Mouse (Mus musculus): Measurements from ENCODE around the gene Igll1.
A peak's percentile ranks its signal among the peaks of the same experiment; 100 is the strongest.

Gene Igll1

DNA sequence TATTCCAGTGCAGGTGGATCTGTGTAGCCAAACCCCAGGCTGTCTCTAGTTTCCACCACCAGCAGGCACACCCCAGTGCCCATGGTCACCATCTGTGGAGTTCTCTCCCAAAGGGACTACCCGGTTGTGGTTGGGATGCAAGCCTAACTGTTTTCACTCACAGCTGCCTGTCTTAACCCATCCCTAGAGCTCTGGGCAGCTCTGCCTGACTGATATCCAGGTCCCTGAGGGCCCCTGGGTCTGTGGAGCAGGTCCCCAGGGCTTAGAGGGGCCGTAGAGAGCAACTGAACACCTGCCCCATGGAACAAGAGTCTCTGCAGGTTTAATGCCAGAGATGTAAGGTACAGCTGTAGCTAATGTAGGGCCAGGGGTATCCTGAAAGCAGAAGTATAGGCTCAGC is at the start of gene Igll1:
Gene Igll1 (minus strand): TSS at position 8 of the 400 bp plus-strand sequence.
- DNase-seq, result peak; percentile 2

DNA sequence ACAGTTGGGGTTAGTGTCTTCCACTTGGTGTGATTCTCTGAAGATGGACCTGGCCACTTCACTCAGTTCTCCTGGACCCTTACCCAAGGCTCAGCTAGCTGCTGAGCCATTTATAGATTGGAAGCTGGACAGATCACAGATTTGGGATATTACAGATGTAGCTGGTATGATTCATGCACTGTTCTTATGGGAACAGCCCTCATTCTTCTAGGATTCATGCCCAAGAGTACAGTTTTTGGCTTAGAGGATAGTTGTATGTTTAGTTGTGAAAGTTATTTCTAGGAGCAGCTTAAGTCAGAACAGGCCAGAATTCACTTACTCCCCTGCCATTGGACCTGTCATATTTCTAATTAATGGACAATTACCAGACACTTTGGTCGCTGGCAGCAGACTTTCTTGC is 49.7 kb upstream of the Igll1 start:
- DNase-seq, result no peak

DNA sequence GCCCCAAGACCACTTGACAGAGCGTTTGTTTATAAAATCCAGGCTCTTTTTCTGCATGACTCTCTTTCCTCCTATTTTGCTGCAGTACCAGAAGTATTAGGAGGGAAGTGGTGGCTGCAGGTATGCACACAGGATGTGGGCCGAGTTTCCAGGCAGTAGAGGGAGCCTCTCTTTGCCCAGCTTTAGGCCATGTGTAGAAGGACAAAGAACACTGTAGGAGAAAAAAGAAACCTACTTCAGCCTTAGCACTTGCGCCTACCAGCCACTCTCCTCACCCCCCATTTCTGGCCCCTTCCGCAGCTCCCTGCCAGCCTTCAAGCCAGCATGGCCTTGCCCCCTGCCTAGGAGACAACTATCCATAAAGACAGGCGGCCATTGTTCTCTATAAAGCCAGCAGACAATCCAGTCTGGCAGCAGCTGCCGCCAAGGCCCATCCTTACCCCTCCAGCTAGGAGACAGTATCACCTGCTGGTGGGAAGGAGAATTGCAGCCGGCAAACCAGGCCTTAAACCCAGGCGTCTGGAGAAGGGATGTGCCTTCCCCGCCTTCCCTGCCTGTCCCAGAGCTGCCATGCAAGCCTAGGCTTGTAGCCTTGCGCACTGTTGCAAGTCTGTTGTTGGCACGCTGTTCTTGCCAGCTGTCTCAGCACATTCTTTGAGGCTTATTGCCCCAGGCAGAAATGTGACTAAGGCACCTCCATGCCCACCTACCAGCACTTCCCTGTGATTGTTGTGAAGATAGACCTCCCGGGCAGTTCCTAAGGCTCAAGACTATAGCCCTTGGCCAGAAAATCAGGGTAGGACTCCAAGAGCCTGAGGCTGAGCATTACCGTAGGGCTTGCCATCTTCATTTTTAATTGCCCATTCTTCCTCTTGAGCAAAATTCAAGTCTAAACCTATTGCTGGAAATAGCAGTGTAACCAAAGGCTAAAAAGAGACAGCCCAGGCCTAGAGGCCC is 48.1 kb upstream of the Igll1 start:
- DNase-seq, result peak; percentile 79

GRCm38 (mm10) chr16:16907799-16908198 is 44.0 kb upstream of the Igll1 start:
- DNase-seq, result peak; percentile 73

DNA sequence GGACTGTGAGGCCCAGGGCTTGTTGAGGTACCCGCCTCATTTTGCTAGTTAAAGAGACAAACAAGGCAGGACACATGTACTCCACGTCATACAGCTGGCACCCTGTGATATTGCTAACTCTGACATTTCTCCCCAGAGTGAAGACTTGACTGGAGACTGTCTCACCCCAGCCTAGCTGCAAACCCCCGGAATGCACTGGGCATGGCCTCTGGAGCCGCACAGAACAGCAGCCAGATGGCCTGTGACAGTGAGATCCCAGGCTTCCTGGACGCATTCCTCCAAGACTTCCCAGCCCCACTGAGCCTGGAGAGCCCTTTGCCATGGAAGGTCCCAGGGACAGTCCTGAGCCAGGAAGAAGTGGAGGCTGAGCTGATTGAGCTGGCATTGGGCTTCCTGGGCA is 39.4 kb upstream of the Igll1 start:
- DNase-seq, result no peak

GRCm38 (mm10) chr16:16902329-16902728 is 38.5 kb upstream of the Igll1 start:
- no peak for DNase-seq

DNA sequence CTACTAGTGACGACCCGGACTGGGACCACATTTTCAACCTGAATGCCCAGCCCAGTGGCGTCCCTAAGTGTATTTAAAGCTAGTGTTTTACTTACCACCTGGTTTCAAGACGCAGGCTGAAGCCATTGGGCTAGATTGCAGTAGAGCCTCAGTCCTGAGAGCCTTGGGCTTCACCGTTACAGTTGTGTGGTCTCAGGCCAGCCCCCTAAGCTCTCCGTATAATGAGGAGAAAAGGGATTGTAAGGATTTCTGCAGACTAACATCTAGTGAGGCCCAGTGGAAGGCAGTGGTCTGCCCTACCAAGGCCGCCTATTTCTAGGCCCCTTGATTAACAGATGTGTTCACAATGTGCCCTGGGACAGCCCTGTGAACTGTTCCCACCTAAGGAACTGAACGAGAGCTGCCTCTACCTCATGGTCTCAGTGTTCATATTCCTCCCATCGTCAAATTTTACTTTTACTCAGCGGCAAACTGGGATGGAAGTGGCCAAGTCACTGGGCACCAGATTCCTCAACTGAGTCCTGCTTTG is 33.3 kb upstream of the Igll1 start:
- no peak for DNase-seq

- DNase-seq, result peak; percentile 97
These were observed 32.7 kb upstream of the Igll1 start, which contains the start of gene Ppm1f for GRCm38 (mm10) chr16:16896382-16897055. Gene Ppm1f, plus strand, starts transcription at chr16:16896469.

- DNase-seq, result no peak
These were observed 32.2 kb upstream of the Igll1 start for GRCm38 (mm10) chr16:16896015-16896381.

- no peak for DNase-seq
These were observed 28.6 kb upstream of the Igll1 start for GRCm38 (mm10) chr16:16892366-16892765.

DNA sequence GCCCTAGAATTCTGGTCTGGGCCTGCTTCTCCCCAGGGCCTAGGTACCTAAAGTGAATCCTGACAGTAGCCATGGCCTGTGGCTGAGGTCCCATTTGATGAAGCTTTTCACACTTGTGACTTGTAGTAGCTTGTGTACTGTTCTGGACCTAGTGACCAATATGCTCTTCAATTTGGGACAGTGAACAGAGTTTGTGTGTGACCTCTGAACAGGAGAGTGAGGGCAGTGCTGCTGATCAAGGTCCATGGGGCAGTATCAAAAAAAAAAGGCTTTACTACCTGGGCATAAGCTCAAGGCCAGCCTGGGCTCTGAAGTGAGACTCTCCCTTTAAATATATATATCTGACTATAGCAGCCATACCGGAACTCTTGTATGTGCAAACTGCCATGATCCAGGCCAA is 24.6 kb upstream of the Igll1 start:
- DNase-seq, result no peak

- no peak for DNase-seq
These were observed 15.2 kb upstream of the Igll1 start for GRCm38 (mm10) chr16:16879025-16879424.

GRCm38 (mm10) chr16:16870617-16871331 is 7.0 kb upstream of the Igll1 start, which contains the start of the genes Top3b and Vpreb1:
Gene Top3b, plus strand, starts transcription at chr16:16870736.
Gene Vpreb1, minus strand, starts transcription at chr16:16870843.
- peak; percentile 86 for DNase-seq

DNA sequence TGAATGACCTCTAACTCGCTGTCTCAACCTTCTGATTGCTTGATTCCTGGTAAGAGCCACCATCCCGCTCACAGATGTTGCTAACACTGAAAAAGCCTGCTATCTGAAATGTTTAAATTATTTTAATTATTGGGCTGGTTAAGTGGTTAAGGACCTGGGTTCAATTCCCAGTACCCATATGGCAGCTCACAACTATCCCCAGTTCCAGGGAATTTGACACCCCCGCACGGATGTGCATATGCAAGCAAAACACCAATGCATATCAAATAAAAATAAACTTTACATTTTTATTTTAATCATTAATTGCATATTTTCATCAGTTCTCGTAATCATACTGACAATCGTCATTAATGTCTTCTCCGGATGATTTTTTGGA is 6.4 kb upstream of the Igll1 start:
- DNase-seq, result no peak

GRCm38 (mm10) chr16:16865696-16866561 is 2.1 kb upstream of the Igll1 start:
- DNase-seq, result peak; percentile 68

DNA sequence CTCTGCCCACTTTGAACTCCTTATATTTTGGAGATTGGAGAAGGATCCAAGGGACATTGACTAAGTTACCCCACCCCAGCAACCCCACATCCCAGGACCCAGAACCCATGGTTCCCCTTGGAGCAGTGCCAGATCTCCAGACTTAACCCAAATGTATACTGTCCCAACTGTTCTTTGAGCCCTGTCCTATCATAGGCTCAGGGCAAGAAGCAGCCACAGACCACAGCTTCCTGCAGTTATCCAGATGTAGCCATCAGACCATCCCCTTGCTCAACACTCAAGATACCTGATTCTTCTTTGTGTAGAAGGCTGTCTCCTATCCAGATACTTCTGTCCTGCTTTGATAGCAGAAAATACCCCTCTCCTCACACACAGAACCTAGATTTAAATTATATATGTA is 1.4 kb upstream of the Igll1 start:
- no peak for DNase-seq

- no peak for DNase-seq
These were observed 1.5 kb downstream of the Igll1 start for GRCm38 (mm10) chr16:16862288-16862687.

GRCm38 (mm10) chr16:16856731-16857476 is 6.9 kb downstream of the Igll1 start:
- DNase-seq, result peak; percentile 2

- DNase-seq, result peak; percentile 1
These were observed 7.7 kb downstream of the Igll1 start for GRCm38 (mm10) chr16:16856054-16856453.

GRCm38 (mm10) chr16:16855541-16855940 is 8.2 kb downstream of the Igll1 start:
- no peak for DNase-seq

GRCm38 (mm10) chr16:16854836-16855235 is 8.9 kb downstream of the Igll1 start:
- DNase-seq, result peak; percentile 82
